Mouse (Mus musculus) heart, postnatal 0 days (tissue): ENCODE results near the gene Schip1.

Source experiments
- CTCF ChIP-seq: IDR thresholded peaks from 2 replicates; pipeline ENCODE4 v1.5.1; 2016; ENCODE audit warnings: antibody characterized with exemption, control low read depth, low read depth
- EP300 ChIP-seq: IDR thresholded peaks from 2 replicates; pipeline ENCODE4 v1.6.1; 2016; ENCODE audit warnings: antibody characterized with exemption, low read depth

DNA sequence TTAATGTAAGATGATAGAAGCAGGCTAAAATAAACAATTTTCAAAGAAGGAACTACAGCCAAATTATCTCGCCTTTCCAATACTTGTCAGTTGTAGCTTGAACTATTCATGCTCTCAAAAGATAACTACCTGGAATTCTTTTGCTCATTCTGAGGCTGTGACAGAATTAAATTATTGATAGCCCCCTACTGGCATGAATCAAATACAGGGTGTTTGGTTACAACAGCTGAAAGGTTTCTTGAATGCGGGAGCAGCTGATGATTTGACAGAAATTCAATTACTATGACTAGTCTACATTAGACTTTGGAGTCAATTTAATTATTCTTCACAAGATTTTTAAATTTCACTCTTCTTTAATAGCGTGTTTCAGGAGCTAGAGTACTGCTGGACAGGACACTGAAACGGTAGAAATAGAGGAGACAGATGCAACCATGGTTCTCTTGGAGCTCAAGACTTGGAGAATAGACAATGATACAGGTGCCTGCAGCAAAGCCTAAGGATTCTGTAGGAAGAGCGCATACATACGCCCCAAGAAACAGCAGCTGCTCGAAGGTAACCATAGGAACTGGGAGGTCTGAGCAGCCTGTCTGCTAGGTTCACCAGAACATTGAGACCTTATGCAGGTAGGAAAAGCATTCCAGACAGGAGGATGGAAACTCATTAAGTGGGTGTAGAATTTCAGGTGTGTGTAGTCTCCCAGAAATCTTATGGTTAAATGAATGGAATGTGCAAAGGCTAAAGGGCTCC is 313.0 kb downstream of the Schip1 start:
- TF ChIP-seq CTCF, result no peak
- no peak for TF ChIP-seq EP300
